Mouse (Mus musculus) cerebellum, adult 2 months (tissue): ENCODE data around the gene Rundc1.
"Not testable (repeated sequence)": the region's sequence is repeated elsewhere in the genome, so short reads cannot be mapped to it uniquely, and the experiment has no call there.

ENCODE experiments used
- CTCF ChIP-seq: fragments of 200-500 bp; IDR thresholded peaks from 2 replicates; pipeline ENCODE4 v1.5.1; 2011; ENCODE audit warnings: low read depth, mild to moderate bottlenecking, control low read depth, low read length, moderate library complexity, borderline replicate concordance; ENCODE audit not compliant: insufficient read depth
- POLR2A ChIP-seq: fragments of 200-500 bp; IDR thresholded peaks from 2 replicates; pipeline ENCODE4 v1.6.1; 2011; ENCODE audit warnings: low read length, control low read depth, borderline replicate concordance; ENCODE audit not compliant: insufficient read depth

DNA sequence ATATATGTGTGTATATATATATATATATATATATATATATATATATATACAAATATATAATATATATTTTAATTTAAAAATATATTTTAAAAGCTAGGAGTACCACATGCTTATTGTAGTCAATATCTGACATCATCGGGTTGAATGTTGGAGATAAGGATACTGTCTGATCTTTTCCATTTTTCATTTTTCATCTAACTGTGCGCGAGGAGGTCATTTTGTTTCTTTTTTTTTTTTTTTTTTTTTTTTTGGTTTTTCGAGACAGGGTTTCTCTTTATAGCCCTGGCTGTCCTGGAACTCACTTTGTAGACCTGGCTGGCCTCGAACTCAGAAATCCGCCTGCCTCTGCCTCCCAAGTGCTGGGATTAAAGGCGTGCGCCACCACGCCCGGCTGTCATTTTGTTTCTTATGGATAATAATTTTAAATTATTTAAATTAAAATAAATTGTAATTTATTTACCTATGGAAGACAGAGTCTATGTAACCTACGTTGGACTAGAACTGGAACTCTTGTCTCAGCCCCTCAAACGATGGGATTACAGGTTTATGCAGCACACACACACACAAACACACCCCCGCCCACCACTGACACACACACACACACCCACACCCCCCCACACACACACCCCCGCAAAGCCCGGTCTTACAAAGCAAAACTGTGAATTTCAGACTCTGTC, 16.7 kb downstream of the Rundc1 start:
- not testable (repeated sequence) for TF ChIP-seq CTCF, POLR2A
